Mouse (Mus musculus): ENCODE measurements at regions not wholly inside any gene's neighbourhood (a gene's known extent, or its start where the extent isn't known, plus 50 kb on each side); places are given as distances from the start of the nearest gene placed in this dataset.
A peak's percentile ranks its signal among the peaks of the same experiment; 100 is the strongest.

GRCm38 (mm10) chr1:185628401-185628800, 173.8 kb downstream of the Slc30a10 start:
- no peak for DNase-seq

GRCm38 (mm10) chr1:185629976-185630375, 175.3 kb downstream of the Slc30a10 start:
- no peak for DNase-seq

- DNase-seq = no peak
Measured at GRCm38 (mm10) chr1:185638631-185639030, 184.0 kb downstream of the Slc30a10 start.

GRCm38 (mm10) chr1:185639486-185639885, 184.8 kb downstream of the Slc30a10 start:
- DNase-seq = no peak

- no peak for DNase-seq
Measured at GRCm38 (mm10) chr1:185644026-185644425, 189.4 kb downstream of the Slc30a10 start.

- no peak for DNase-seq
Measured at GRCm38 (mm10) chr1:185648128-185648527, 193.5 kb downstream of the Slc30a10 start.

GRCm38 (mm10) chr1:185648926-185649325, 194.3 kb downstream of the Slc30a10 start:
- DNase-seq = no peak

GRCm38 (mm10) chr1:185650926-185651325, 196.3 kb downstream of the Slc30a10 start:
- no peak for DNase-seq

- DNase-seq = no peak
Measured at GRCm38 (mm10) chr1:185655021-185655420, 200.4 kb downstream of the Slc30a10 start.

- DNase-seq = no peak
Measured at GRCm38 (mm10) chr1:185655461-185655860, 200.8 kb downstream of the Slc30a10 start.

GRCm38 (mm10) chr1:185657286-185657685, 202.6 kb downstream of the Slc30a10 start:
- no peak for DNase-seq

GRCm38 (mm10) chr1:185659476-185659875, 204.8 kb downstream of the Slc30a10 start:
- no peak for DNase-seq

GRCm38 (mm10) chr1:185662336-185662735, 207.7 kb downstream of the Slc30a10 start:
- no peak for DNase-seq

GRCm38 (mm10) chr1:185670029-185670741, 215.5 kb downstream of the Slc30a10 start:
- no peak for DNase-seq

- DNase-seq = no peak
Measured at GRCm38 (mm10) chr1:185672940-185673339, 218.3 kb downstream of the Slc30a10 start.

- peak; percentile 37 to 85 for DNase-seq
Measured at GRCm38 (mm10) chr1:185675674-185676420, 221.2 kb downstream of the Slc30a10 start.

- DNase-seq = peak; percentile 84 to 87
Measured at GRCm38 (mm10) chr1:185681610-185682457, 227.2 kb downstream of the Slc30a10 start.

GRCm38 (mm10) chr1:185682458-185682750, 227.8 kb downstream of the Slc30a10 start:
- no peak for DNase-seq

- DNase-seq = no peak
Measured at GRCm38 (mm10) chr1:185684638-185685037, 230.0 kb downstream of the Slc30a10 start.

- no peak for DNase-seq
Measured at GRCm38 (mm10) chr1:185688506-185688905, 233.9 kb downstream of the Slc30a10 start.

- no peak for DNase-seq
Measured at GRCm38 (mm10) chr1:185695394-185695793, 240.7 kb downstream of the Slc30a10 start.

- DNase-seq = no peak
Measured at GRCm38 (mm10) chr1:185699758-185700157, 245.1 kb downstream of the Slc30a10 start.

GRCm38 (mm10) chr1:185726324-185726723, 271.7 kb downstream of the Slc30a10 start:
- no peak for DNase-seq

- DNase-seq = no peak
Measured at GRCm38 (mm10) chr1:185726811-185727210, 272.2 kb downstream of the Slc30a10 start.

All from lung, postnatal 4 days (tissue).